In the genomic region with DNA sequence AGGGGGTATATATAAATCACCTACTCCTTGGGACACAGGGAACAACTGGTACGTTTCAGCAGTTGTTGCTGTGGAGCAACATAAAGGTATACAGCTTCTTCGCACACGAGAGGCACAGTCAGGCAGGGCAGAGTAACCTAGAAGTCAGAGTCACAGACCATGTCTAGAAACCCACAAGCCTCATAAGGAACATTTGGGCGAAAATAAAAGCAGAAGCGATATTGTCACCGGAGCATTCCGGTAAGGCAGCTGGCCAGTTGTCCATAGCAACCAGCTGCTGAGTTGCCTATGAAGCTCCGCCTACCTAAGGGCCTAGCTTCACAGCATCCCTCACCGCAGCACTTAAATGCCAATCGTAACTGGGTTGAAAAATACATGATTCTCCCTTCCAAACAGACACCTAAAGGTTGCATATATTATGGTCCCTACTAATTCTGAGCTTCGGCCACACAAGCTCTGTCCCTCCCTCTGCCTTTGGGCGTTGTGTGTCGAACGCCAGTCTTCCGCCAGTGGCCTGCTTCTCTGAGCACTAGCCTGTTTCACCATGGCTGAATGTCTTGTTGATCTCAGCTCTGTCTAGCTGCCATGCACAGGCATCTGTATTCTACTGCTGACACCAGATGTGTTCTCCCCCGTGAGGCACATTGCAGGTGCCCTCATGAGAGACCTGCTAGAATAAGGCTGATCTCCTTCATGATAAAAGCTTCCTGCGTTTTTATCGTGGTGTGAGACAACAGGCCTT, we compare ENCODE assay signal across 9 mouse cellular contexts.
DNase-seq lines count a peak whose midpoint lies in the region; TF ChIP-seq lines count a peak whose summit lies in the region.
"Had no signal": no experiment of that assay in that cellular context is flagged by ENCODE, and none has a peak within 500 bp of the region (broad histone marks: within the 10 kb centered on the region; RNA-seq: fewer than 3 reads in every experiment).

No protein-coding gene starts in this region.

- no peaks in the 10 kb centered on the region for H3K36me3 ChIP-seq in midbrain, embryonic 10.5 days
- H3K36me3 ChIP-seq: limb, embryonic 15.5 days had no signal

- no peak for DNase-seq in layer of hippocampus, adult 2 months (ENCODE audit: low spot score in 2 of 2)
- no peak for DNase-seq in layer of hippocampus, postnatal 14 days (ENCODE audit: low spot score in 2 of 2)
- DNase-seq in embryo, embryonic 11 days = peak; percentile 54
- peak; percentile 44 for DNase-seq in midbrain, embryonic 10.5 days (ENCODE audit: low spot score)
- peak; percentile 64 for DNase-seq in thymus, postnatal 0 days (ENCODE audit: low spot score)
- DNase-seq in cerebellum, postnatal 4 days (ENCODE audit: low spot score in 2 of 2) = no peak
- no peak for DNase-seq in adipocyte (ENCODE audit: low spot score)
- DNase-seq in kidney, postnatal 10 days = no peak

- no peaks in the 10 kb centered on the region for H3K27me3 ChIP-seq in midbrain, embryonic 10.5 days (ENCODE audit: low read depth, poor library complexity, severe bottlenecking)
- H3K27me3 ChIP-seq: limb, embryonic 15.5 days had no signal

- WGBS in midbrain, embryonic 10.5 days = 49% methylated on average over 18 of the region's 18 CpGs

- no peaks in the 10 kb centered on the region for H3K9me3 ChIP-seq in midbrain, embryonic 10.5 days (replicated peaks)
- H3K9me3 ChIP-seq: limb, embryonic 15.5 days had no signal

- peak overlapping the region; percentile 67 for H3K27ac ChIP-seq in layer of hippocampus, adult 2 months
- peak overlapping the region; percentile 39; the same call in 1 of the 2 replicates for H3K27ac ChIP-seq in midbrain, embryonic 10.5 days (replicated peaks)
- H3K27ac ChIP-seq: limb, embryonic 15.5 days had no signal

- TF ChIP-seq CTCF in layer of hippocampus, adult 2 months (conservative IDR thresholded peaks at IDR 0.05) = no peak

- H3K4me3 ChIP-seq in layer of hippocampus, adult 2 months = no peak overlapping the region
- peak overlapping the region; percentile 18; the same call in 1 of the 2 replicates for H3K4me3 ChIP-seq in midbrain, embryonic 10.5 days
- H3K4me3 ChIP-seq: limb, embryonic 15.5 days had no signal

- H3K4me1 ChIP-seq in midbrain, embryonic 10.5 days = peaks cover 13% of the 10 kb centered on the region
- H3K4me1 ChIP-seq: limb, embryonic 15.5 days had no signal

Comparison
In these comparisons a context has a peak if more than half of its experiments do, and no peak if none do; other contexts are left out.
1. DNase-seq: peak in embryo, embryonic 11 days (single experiment), midbrain, embryonic 10.5 days (single experiment) and thymus, postnatal 0 days (single experiment); none in layer of hippocampus, adult 2 months (0 of 2), layer of hippocampus, postnatal 14 days (0 of 2), cerebellum, postnatal 4 days (0 of 2), adipocyte (single experiment) and kidney, postnatal 10 days (single experiment).